Mouse (Mus musculus) heart, embryonic 16.5 days (tissue): ENCODE data around the gene Ptgr1. TPM values are rescaled to one million over a fixed set of nuclear protein-coding genes. Genes with fewer than 3 reads are reported as not detected.

Source experiments
- ATAC-seq: fragments of 200-750 bp; cut with Nextera tagmentation; replicated peaks from 2 replicates; pipeline ENCODE4 v1.8.0; 2017; ENCODE audit warnings: moderate number of reproducible peaks; ENCODE audit not compliant: insufficient read depth, low FRiP score; ENCODE audit errors: extremely low read depth
- H3K27ac ChIP-seq: fragments of 300-500 bp; sonication (generic); 2 replicates; pipeline ENCODE4 v1.5.1; 2014; ENCODE audit warnings: mild to moderate bottlenecking, low read length, control low read depth, moderate library complexity
- H3K27me3 ChIP-seq: fragments of 300-500 bp; sonication (generic); 2 replicates; pipeline ENCODE4 v1.6.1; 2014; ENCODE audit warnings: low read length, mixed read lengths; ENCODE audit not compliant: control insufficient read depth, insufficient read depth
- H3K36me3 ChIP-seq: fragments of 300-500 bp; sonication (generic); 2 replicates; pipeline ENCODE4 v1.6.1; 2014; ENCODE audit not compliant: control insufficient read depth, insufficient read depth
- H3K4me1 ChIP-seq: fragments of 300-500 bp; sonication (generic); 2 replicates; pipeline ENCODE4 v1.6.1; 2014; ENCODE audit warnings: low read length, mixed read lengths; ENCODE audit not compliant: control insufficient read depth, insufficient read depth
- H3K4me2 ChIP-seq: fragments of 300-500 bp; sonication (generic); 2 replicates; pipeline ENCODE4 v1.6.1; 2014; ENCODE audit warnings: low read depth, mild to moderate bottlenecking, control low read depth, low read length
- H3K4me3 ChIP-seq: fragments of 300-500 bp; sonication (generic); 2 replicates; pipeline ENCODE4 v1.5.1; 2014; ENCODE audit warnings: mild to moderate bottlenecking, control low read depth, low read length
- H3K9ac ChIP-seq: fragments of 300-500 bp; sonication (generic); 2 replicates; pipeline ENCODE4 v1.6.1; 2014; ENCODE audit warnings: low read length, control low read depth
- H3K9me3 ChIP-seq: fragments of 300-500 bp; sonication (generic); replicated peaks from 2 replicates; pipeline ENCODE4 v1.6.1; 2016; ENCODE audit warnings: low read length; ENCODE audit not compliant: control insufficient read depth
- WGBS: fragments of 180-500 bp; shearing (Covaris S2); extraction: QIAGEN DNeasy Blood & Tissue Kit; methylation state at CpG from one replicate; pipeline ENCODE4 v1.1.7; 2014; 5-methylcytosine and 5-hydroxymethylcytosine counted together
- polyA plus RNA-seq: library from polyadenylated mRNA; unstranded; fragments of >200 nt; fragmentation: Nextera tagmentation; extraction: Ambion mirVana; gene quantifications from 2 replicates; pipeline ENCODE4 v1.2.1, GENCODE M21; 2015

Ptgr1 gene
- 14.5 and 16.1 TPM in 2 replicates for polyA plus RNA-seq

GRCm38 (mm10) chr4:58986540-58987190 is at the start of gene Ptgr1:
Gene Ptgr1 (minus strand): TSS chr4:58987119.
- no peaks in the 10 kb centered on the region for H3K9me3 ChIP-seq
- peaks cover 3% of the 10 kb centered on the region for H3K4me1 ChIP-seq
- peak within 1 kb of the TSS; percentile 33 for H3K27ac ChIP-seq
- 2% methylated on average over 28 of the region's 28 CpGs for WGBS
- peaks cover 2% of the 10 kb centered on the region; the same call in 1 of the 2 replicates for H3K27me3 ChIP-seq
- peak within 1 kb of the TSS; percentile 87 for H3K4me2 ChIP-seq
- H3K36me3 ChIP-seq, result no peaks in the 10 kb centered on the region
- peak within 1 kb of the TSS; percentile 83 for H3K4me3 ChIP-seq
- H3K9ac ChIP-seq, result peak within 1 kb of the TSS; percentile 78
- ATAC-seq, result peak; percentile 72

GRCm38 (mm10) chr4:59035786-59036350 is 48.9 kb upstream of the Ptgr1 start:
- peak overlapping the region; percentile 79 for H3K4me3 ChIP-seq
- H3K4me1 ChIP-seq, result 0 out of 2 replicates have a peak, but pooled peaks cover 2% of the 10 kb centered on the region
- no peaks in the 10 kb centered on the region for H3K9me3 ChIP-seq
- H3K4me2 ChIP-seq, result peak overlapping the region; percentile 74
- no peak for ATAC-seq
- H3K27ac ChIP-seq, result no peak overlapping the region
- WGBS, result 70% methylated on average over 18 of the region's 18 CpGs
- H3K36me3 ChIP-seq, result no peaks in the 10 kb centered on the region
- H3K9ac ChIP-seq, result peak overlapping the region; percentile 83; the same call in 1 of the 2 replicates
- no peaks in the 10 kb centered on the region for H3K27me3 ChIP-seq

GRCm38 (mm10) chr4:59034918-59035785 is 48.2 kb upstream of the Ptgr1 start, which contains the start of gene Gng10:
Gene Gng10 (plus strand): TSS chr4:59035088.
- H3K9me3 ChIP-seq, result no peaks in the 10 kb centered on the region
- H3K4me1 ChIP-seq, result 0 out of 2 replicates have a peak, but pooled peaks cover 2% of the 10 kb centered on the region
- no peaks in the 10 kb centered on the region for H3K27me3 ChIP-seq
- no peaks in the 10 kb centered on the region for H3K36me3 ChIP-seq
- ATAC-seq, result peak; percentile 87
- H3K27ac ChIP-seq, result peak within 1 kb of the TSS; percentile 6; the same call in 1 of the 2 replicates
- peak within 1 kb of the TSS; percentile 79 for H3K4me3 ChIP-seq
- WGBS, result 6% methylated on average over 74 of the region's 76 CpGs
- peak within 1 kb of the TSS; percentile 83 for H3K9ac ChIP-seq
- H3K4me2 ChIP-seq, result peak within 1 kb of the TSS; percentile 74

- Histone ChIP-seq H3K9ac (peak overlapping the region; percentile 83), H3K4me3 (peak overlapping the region; percentile 79), H3K27me3 (no peaks in the 10 kb centered on the region), H3K27ac (no peak overlapping the region), H3K4me2 (peak overlapping the region; percentile 74), H3K9me3 (peaks cover 1% of the 10 kb centered on the region; the same call in 1 of the 2 replicates), H3K4me1 (0 out of 2 replicates have a peak, but pooled peaks cover 2% of the 10 kb centered on the region), H3K36me3 (no peaks in the 10 kb centered on the region)
- ATAC-seq, result no peak
- 77% methylated on average over 10 of the region's 10 CpGs for WGBS
These were observed 47.5 kb upstream of the Ptgr1 start for GRCm38 (mm10) chr4:59034325-59034917.

GRCm38 (mm10) chr4:59016922-59017321 is 30.0 kb upstream of the Ptgr1 start:
- H3K27ac ChIP-seq, result no peak overlapping the region
- H3K4me1 ChIP-seq, result peaks cover 3% of the 10 kb centered on the region; the same call in 1 of the 2 replicates
- no peaks in the 10 kb centered on the region for H3K9me3 ChIP-seq
- WGBS, result 84% methylated on average over 2 of the region's 2 CpGs
- H3K4me3 ChIP-seq, result no peak overlapping the region
- H3K9ac ChIP-seq, result no peak overlapping the region
- H3K27me3 ChIP-seq, result no peaks in the 10 kb centered on the region
- no peak overlapping the region for H3K4me2 ChIP-seq
- H3K36me3 ChIP-seq, result peaks cover 21% of the 10 kb centered on the region
- ATAC-seq, result no peak

GRCm38 (mm10) chr4:59015181-59015580 is 28.3 kb upstream of the Ptgr1 start:
- 87% methylated on average over 3 of the region's 3 CpGs for WGBS
- H3K27me3 ChIP-seq, result no peaks in the 10 kb centered on the region
- H3K9ac ChIP-seq, result no peak overlapping the region
- H3K36me3 ChIP-seq, result peaks cover 18% of the 10 kb centered on the region
- no peak overlapping the region for H3K4me2 ChIP-seq
- H3K9me3 ChIP-seq, result no peaks in the 10 kb centered on the region
- no peak overlapping the region for H3K4me3 ChIP-seq
- H3K4me1 ChIP-seq, result peaks cover 10% of the 10 kb centered on the region
- ATAC-seq, result no peak
- no peak overlapping the region for H3K27ac ChIP-seq

GRCm38 (mm10) chr4:59011446-59011845 is 24.5 kb upstream of the Ptgr1 start:
- no peaks in the 10 kb centered on the region for H3K9me3 ChIP-seq
- H3K4me1 ChIP-seq, result peaks cover 14% of the 10 kb centered on the region
- H3K4me3 ChIP-seq, result no peak overlapping the region
- H3K27ac ChIP-seq, result no peak overlapping the region
- no peaks in the 10 kb centered on the region for H3K36me3 ChIP-seq
- H3K9ac ChIP-seq, result no peak overlapping the region
- WGBS, result 35% methylated on average over 3 of the region's 3 CpGs
- no peak for ATAC-seq
- H3K27me3 ChIP-seq, result no peaks in the 10 kb centered on the region
- H3K4me2 ChIP-seq, result no peak overlapping the region

GRCm38 (mm10) chr4:59009696-59010095 is 22.8 kb upstream of the Ptgr1 start:
- H3K27ac ChIP-seq, result no peak overlapping the region
- no peaks in the 10 kb centered on the region for H3K9me3 ChIP-seq
- ATAC-seq, result no peak
- H3K4me3 ChIP-seq, result no peak overlapping the region
- 74% methylated on average over 4 of the region's 4 CpGs for WGBS
- H3K4me2 ChIP-seq, result no peak overlapping the region
- no peaks in the 10 kb centered on the region for H3K36me3 ChIP-seq
- no peak overlapping the region for H3K9ac ChIP-seq
- peaks cover 27% of the 10 kb centered on the region for H3K4me1 ChIP-seq
- no peaks in the 10 kb centered on the region for H3K27me3 ChIP-seq
